Mouse (Mus musculus) limb, embryonic 14.5 days (tissue): ENCODE measurements around the gene Gm10638. TPM values are rescaled to one million over a fixed set of nuclear protein-coding genes. Genes with fewer than 3 reads are reported as not detected.

ENCODE experiments used
- ATAC-seq: fragments of 200-750 bp; cut with Nextera tagmentation; 2 replicates; pipeline ENCODE4 v1.8.0; 2017; ENCODE audit warnings: low read depth, moderate number of reproducible peaks, moderate TSS enrichment; ENCODE audit not compliant: low FRiP score
- DNase-seq: peaks from one replicate; pipeline ENCODE4 v3.0.0-alpha.2; 2015; ENCODE audit warnings: low spot score
- H3K27ac ChIP-seq: fragments of 300-500 bp; sonication (generic); replicated peaks from 2 replicates; pipeline ENCODE4 v1.5.1; 2014; ENCODE audit warnings: low read depth, mild to moderate bottlenecking, low read length, moderate library complexity, mixed read lengths
- H3K27me3 ChIP-seq: fragments of 300-500 bp; sonication (generic); 2 replicates; pipeline ENCODE4 v1.6.1; 2014; ENCODE audit warnings: low read length, mixed read lengths; ENCODE audit not compliant: control insufficient read depth, insufficient read depth
- H3K36me3 ChIP-seq: fragments of 300-500 bp; sonication (generic); 2 replicates; pipeline ENCODE4 v1.6.1; 2014; ENCODE audit warnings: mild to moderate bottlenecking, low read length, moderate library complexity, mixed read lengths; ENCODE audit not compliant: control insufficient read depth, insufficient read depth
- H3K4me1 ChIP-seq: fragments of 300-500 bp; sonication (generic); 2 replicates; pipeline ENCODE4 v1.6.1; 2014; ENCODE audit warnings: antibody characterized with exemption, low read length, mixed read lengths; ENCODE audit not compliant: control insufficient read depth, insufficient read depth
- H3K4me2 ChIP-seq: fragments of 300-500 bp; sonication (generic); replicated peaks from 2 replicates; pipeline ENCODE4 v1.6.1; 2014; ENCODE audit warnings: low read depth, mild to moderate bottlenecking, low read length, moderate library complexity; ENCODE audit not compliant: severe bottlenecking
- H3K4me3 ChIP-seq: fragments of 300-500 bp; sonication (generic); replicated peaks from 2 replicates; pipeline ENCODE4 v1.5.1; 2014; ENCODE audit warnings: low read length
- H3K9ac ChIP-seq: fragments of 300-500 bp; sonication (generic); 2 replicates; pipeline ENCODE4 v1.6.1; 2014; ENCODE audit warnings: mild to moderate bottlenecking, low read depth, low read length, moderate library complexity; ENCODE audit not compliant: severe bottlenecking
- H3K9me3 ChIP-seq: fragments of 300-500 bp; sonication (generic); 2 replicates; pipeline ENCODE4 v1.6.1; 2016; ENCODE audit warnings: low read length; ENCODE audit not compliant: control insufficient read depth
- POLR2A ChIP-seq: fragments of 200-500 bp; IDR thresholded peaks from 2 replicates; pipeline ENCODE4 v1.8.0; 2012; ENCODE audit warnings: inconsistent platforms, mild to moderate bottlenecking, moderate library complexity, borderline replicate concordance; ENCODE audit not compliant: insufficient read depth, insufficient read length; ENCODE audit errors: extremely low read depth
- WGBS: fragments of 180-500 bp; shearing (Covaris S2); extraction: QIAGEN DNeasy Blood & Tissue Kit; methylation state at CpG from one replicate; pipeline ENCODE4 v1.1.7; 2014; 5-methylcytosine and 5-hydroxymethylcytosine counted together
- polyA plus RNA-seq, 2 experiments: library from polyadenylated mRNA; depleted of rRNA in 1 of 2; stranded (reverse) in 1 of 2; unstranded in 1 of 2; fragments of >200 nt; fragmentation: Nextera tagmentation in 1 of 2; extraction: Ambion mirVana in 1 of 2; gene quantifications; 2 replicates each; pipeline versions ENCODE4 v1.2.1 to v1.2.3; 2012 to 2014

Gm10638 gene
- polyA plus RNA-seq, 2 experiments: 2.9 to 5.3 TPM

- no peaks in the 10 kb centered on the region for H3K36me3 ChIP-seq
- no peaks in the 10 kb centered on the region for H3K9me3 ChIP-seq
- no peaks in the 10 kb centered on the region for H3K27me3 ChIP-seq
- H3K4me1 ChIP-seq: peaks cover 10% of the 10 kb centered on the region
- no peak overlapping the region for H3K4me3 ChIP-seq
- no peak overlapping the region for H3K4me2 ChIP-seq
- ATAC-seq (no peak), DNase-seq (no peak)
- no peak overlapping the region for H3K27ac ChIP-seq
- no peak for TF ChIP-seq POLR2A
- H3K9ac ChIP-seq: no peak overlapping the region
- 53% methylated on average over 5 of the region's 5 CpGs for WGBS
Observed at GRCm38 (mm10) chr8:86786498-86786897, 41.0 kb downstream of the Gm10638 start.

DNA sequence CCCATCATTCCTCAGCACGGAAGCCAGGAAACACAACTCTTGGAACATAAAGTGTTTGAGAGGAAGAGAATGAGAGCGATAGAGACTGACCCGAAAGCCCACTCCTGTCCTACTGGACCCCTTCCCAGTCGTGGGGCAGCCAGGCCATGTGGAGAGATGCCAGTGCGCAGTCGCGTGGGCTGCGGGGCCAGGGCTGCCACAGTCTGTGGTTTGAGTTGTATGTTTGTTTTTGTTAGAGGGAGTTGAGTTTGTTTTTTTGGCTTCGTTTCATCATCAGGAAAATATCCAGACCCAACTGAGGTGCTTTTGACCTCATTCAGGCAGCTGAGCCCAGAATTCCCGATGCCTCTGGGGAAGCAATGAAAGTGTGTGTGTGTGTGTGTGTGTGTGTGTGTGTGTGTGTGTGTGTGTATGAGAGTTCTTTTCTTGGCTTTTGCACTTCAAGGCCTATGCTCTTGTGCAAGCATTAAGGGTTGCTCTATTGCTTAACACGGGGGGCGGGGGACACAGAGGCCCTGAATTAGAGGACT, 42.5 kb downstream of the Gm10638 start:
- DNase-seq (no peak), ATAC-seq (no peak)
- H3K36me3 ChIP-seq: no peaks in the 10 kb centered on the region
- no peak overlapping the region for H3K9ac ChIP-seq
- no peaks in the 10 kb centered on the region for H3K9me3 ChIP-seq
- no peak for TF ChIP-seq POLR2A
- no peaks in the 10 kb centered on the region for H3K27me3 ChIP-seq
- H3K27ac ChIP-seq: no peak overlapping the region; the same call in 1 of the 2 replicates
- WGBS: 61% methylated on average over 12 of the region's 12 CpGs
- H3K4me1 ChIP-seq: peaks cover 10% of the 10 kb centered on the region
- no peak overlapping the region for H3K4me2 ChIP-seq
- no peak overlapping the region for H3K4me3 ChIP-seq

DNA sequence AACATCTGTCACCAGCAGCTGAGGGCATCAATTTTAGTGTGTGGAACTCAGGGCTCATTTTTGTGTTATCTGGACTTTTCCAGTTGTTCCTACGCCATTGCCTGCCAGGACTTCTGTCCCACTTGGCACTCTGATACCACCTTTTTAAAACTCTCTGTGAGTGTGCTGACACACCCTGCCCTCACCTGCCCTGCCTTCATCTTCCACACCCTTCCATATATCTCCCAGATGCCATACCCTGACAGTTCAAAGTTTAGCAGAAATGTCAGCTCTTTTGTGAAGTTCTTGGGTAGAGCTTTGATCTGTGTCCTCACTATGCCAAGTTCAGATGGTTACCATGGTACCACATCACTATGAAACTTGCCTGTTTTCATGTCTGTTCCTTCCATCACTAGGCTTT, 44.1 kb downstream of the Gm10638 start:
- no peaks in the 10 kb centered on the region for H3K9me3 ChIP-seq
- H3K9ac ChIP-seq: no peak overlapping the region
- no peaks in the 10 kb centered on the region for H3K27me3 ChIP-seq
- ATAC-seq: no peak
- WGBS: 53% methylated on average over 1 of the region's 1 CpGs
- no peaks in the 10 kb centered on the region for H3K36me3 ChIP-seq
- no peak overlapping the region for H3K27ac ChIP-seq
- H3K4me2 ChIP-seq: no peak overlapping the region
- peaks cover 10% of the 10 kb centered on the region for H3K4me1 ChIP-seq
- DNase-seq: no peak
- no peak for TF ChIP-seq POLR2A
- no peak overlapping the region for H3K4me3 ChIP-seq

- 84% methylated on average over 6 of the region's 6 CpGs for WGBS
- H3K4me2 ChIP-seq: no peak overlapping the region
- peaks cover 10% of the 10 kb centered on the region for H3K4me1 ChIP-seq
- no peak overlapping the region for H3K9ac ChIP-seq
- H3K4me3 ChIP-seq: no peak overlapping the region
- no peaks in the 10 kb centered on the region for H3K9me3 ChIP-seq
- no peaks in the 10 kb centered on the region for H3K27me3 ChIP-seq
- no peak for TF ChIP-seq POLR2A
- no peak overlapping the region for H3K27ac ChIP-seq
- ATAC-seq (no peak), DNase-seq (no peak)
- no peaks in the 10 kb centered on the region for H3K36me3 ChIP-seq
Observed at GRCm38 (mm10) chr8:86791542-86791941, 46.0 kb downstream of the Gm10638 start.

DNA sequence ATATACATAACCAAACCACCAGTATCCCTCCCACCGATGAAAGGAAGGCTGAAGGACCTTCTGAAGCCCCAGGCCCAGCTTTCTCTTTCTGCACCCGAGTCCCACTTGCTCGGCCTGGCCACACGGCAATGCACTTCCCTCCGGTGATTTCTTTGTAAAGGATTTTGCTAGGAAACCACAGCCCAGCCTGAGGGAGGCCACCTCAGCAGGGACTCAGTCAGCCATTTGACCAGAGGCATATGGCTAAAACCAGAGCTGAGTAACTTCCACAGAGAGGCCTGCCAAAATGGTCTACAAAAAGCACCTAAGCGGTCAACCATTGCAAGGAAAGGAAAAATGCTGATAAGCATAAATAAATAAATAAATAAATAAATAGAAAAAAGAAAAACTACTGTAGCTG, 49.2 kb downstream of the Gm10638 start:
- no peak overlapping the region for H3K4me2 ChIP-seq
- 45% methylated on average over 6 of the region's 6 CpGs for WGBS
- no peaks in the 10 kb centered on the region for H3K9me3 ChIP-seq
- ATAC-seq (no peak), DNase-seq (no peak)
- H3K9ac ChIP-seq: no peak overlapping the region
- H3K4me3 ChIP-seq: no peak overlapping the region
- H3K27me3 ChIP-seq: no peaks in the 10 kb centered on the region
- no peaks in the 10 kb centered on the region for H3K4me1 ChIP-seq
- H3K27ac ChIP-seq: no peak overlapping the region
- TF ChIP-seq POLR2A: no peak
- H3K36me3 ChIP-seq: no peaks in the 10 kb centered on the region

Other genes starting within 250 kb of the Gm10638 start
- 0.73 and 0.78 TPM in 2 replicates for gene Abcc12, start 165.0 kb upstream of the Gm10638 start, polyA plus RNA-seq (2012; rRNA removed)
- 0.12 and 0.32 TPM in 2 replicates for gene Abcc12, start 165.0 kb upstream of the Gm10638 start, polyA plus RNA-seq (2014; fragmentation: Nextera tagmentation; extraction: Ambion mirVana)
- gene Lonp2, start 121.7 kb upstream of the Gm10638 start, polyA plus RNA-seq (2012; rRNA removed): 27.6 and 31.8 TPM in 2 replicates
- gene Lonp2, start 121.7 kb upstream of the Gm10638 start, polyA plus RNA-seq (2014; fragmentation: Nextera tagmentation; extraction: Ambion mirVana): 53.4 and 54.1 TPM in 2 replicates
- gene Siah1a, start 235 bp downstream of the Gm10638 start, polyA plus RNA-seq (2012; rRNA removed): 36.5 and 42.3 TPM in 2 replicates
- gene Siah1a, start 235 bp downstream of the Gm10638 start, polyA plus RNA-seq (2014; fragmentation: Nextera tagmentation; extraction: Ambion mirVana): 46.1 and 51.9 TPM in 2 replicates
- gene N4bp1, start 139.6 kb downstream of the Gm10638 start, polyA plus RNA-seq (2012; rRNA removed): 20.3 and 23.3 TPM in 2 replicates
- 11.8 and 12.1 TPM in 2 replicates for gene N4bp1, start 139.6 kb downstream of the Gm10638 start, polyA plus RNA-seq (2014; fragmentation: Nextera tagmentation; extraction: Ambion mirVana)